Mouse (Mus musculus): ENCODE measurements at regions not wholly inside any gene's neighbourhood (a gene's known extent, or its start where the extent isn't known, plus 50 kb on each side); places are given as distances from the start of the nearest gene placed in this dataset.

- DNase-seq (ENCODE audit: low spot score in 2 of 2), result no peak
These were observed 640.5 kb upstream of the Cdh11 start for GRCm38 (mm10) chr8:103425967-103426366.

- DNase-seq (ENCODE audit: low spot score in 2 of 2), result no peak
These were observed 645.5 kb upstream of the Cdh11 start for GRCm38 (mm10) chr8:103430874-103431492.

- no peak for DNase-seq (ENCODE audit: low spot score in 2 of 2)
These were observed 648.2 kb upstream of the Cdh11 start for GRCm38 (mm10) chr8:103433532-103434105.

DNA sequence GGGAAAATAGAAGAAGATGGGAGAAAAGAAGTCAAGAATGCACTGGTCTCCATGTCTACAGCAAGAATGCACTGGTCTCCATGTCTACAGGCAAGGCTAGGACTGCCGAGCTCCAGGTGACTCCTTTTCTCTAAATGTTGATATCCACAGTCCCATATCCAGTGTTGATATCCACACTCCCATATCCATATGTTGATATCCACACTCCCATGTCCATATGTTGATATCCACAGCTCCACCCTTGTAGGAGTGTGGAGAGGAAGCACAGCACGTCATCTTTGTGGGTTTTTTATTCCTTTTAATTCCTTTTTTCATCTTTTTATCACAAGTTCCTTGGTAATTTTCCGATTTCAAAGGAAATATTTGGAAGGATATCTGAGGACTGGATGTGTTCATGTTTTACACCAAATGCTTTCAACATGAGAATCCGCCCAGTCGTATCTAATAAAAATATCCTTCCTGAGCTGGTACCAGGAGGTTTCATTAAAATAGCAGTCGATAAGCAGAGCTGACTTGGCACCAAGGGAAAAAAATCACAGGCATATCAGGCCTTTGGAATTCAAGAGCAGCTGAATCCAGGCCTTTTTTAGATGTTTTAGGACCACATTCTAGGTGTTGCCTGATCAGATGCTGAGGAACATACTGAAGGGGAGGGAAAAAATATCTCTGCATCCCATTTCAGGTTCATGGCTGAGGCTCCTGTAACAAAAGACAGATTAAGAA, 653.7 kb upstream of the Cdh11 start:
- DNase-seq (ENCODE audit: low spot score in 2 of 2), result no peak

- DNase-seq (ENCODE audit: low spot score in 2 of 2), result peak; percentile 14 to 32
These were observed 655.7 kb upstream of the Cdh11 start for GRCm38 (mm10) chr8:103441163-103441562.

DNA sequence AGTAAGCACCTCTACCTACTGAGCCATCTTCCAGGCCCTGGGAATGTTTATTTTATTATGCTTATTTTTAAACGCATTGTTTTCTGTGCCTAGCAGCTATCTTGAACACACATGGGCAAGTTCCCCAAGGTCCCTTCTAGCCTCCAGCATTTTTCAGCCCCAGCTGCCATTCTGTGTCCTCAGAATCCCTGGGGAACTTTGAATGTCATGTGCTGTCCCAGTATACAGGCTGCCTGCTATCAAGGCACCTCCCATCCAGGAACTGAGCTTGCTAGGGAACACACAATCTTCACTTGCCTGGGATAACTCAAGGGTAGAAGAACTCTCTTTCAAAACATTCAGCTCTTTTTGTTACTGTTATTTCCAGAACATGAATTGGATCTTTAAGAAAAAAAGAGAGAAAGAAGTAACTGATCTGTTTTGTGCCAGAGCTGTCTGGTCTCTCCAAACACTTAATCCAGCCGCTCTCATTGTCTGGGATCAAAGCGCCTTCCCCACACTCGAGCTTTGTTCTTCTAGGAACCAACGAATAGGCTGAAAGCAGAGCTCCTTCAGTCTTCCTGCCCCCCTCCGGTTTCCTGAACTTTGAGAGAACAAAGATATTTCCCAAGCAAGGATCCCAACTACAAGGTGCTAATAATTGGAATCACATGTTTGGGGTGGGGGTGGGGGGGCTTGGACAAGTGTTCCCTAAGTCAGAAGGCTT, 657.1 kb upstream of the Cdh11 start:
- no peak for DNase-seq (ENCODE audit: low spot score in 2 of 2)

DNA sequence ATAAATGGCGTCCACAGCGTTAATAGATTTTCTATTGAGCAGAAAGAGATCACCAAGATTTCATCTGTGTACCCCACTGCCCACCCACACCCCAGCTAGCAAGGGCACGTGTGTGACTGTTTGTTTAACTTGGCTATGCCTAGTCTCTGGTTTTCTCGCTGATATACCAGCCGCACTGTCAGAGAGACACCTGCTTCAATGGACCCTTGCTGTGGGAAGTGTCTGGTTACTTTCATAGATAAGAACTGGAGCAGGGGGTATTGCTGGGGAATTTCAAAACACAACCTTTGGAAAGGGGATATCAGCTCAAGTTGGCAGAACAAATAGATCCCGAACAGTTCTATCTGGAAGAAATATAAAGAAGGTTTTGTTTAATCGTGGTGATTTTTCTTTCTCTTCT, 656.8 kb upstream of the Cdh5 start:
- no peak for DNase-seq (ENCODE audit: low spot score in 2 of 2)

GRCm38 (mm10) chr8:103445378-103445777, 656.0 kb upstream of the Cdh5 start:
- DNase-seq (ENCODE audit: low spot score in 2 of 2), result no peak

DNA sequence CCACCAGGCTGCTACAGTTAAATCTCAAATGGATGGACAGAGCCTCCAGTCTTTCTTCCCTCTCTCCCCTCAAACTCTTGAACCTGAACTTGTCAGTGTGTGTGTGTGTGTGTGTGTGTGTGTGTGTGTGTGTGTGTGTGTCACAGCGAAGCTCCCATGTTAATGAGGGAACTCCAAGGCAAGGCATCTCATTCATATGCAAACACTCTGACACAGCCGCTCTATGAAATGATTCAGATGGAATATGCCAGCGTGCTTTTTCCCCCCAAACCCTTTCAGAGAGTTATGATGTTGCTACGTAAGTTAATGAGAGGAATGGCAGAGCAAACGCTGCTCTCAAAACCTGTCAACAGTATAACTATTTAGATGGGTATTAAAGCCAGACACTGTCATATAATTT, 653.5 kb upstream of the Cdh5 start:
- no peak for DNase-seq (ENCODE audit: low spot score in 2 of 2)

- no peak for DNase-seq (ENCODE audit: low spot score in 2 of 2)
These were observed 649.9 kb upstream of the Cdh5 start for GRCm38 (mm10) chr8:103451381-103452018.

DNA sequence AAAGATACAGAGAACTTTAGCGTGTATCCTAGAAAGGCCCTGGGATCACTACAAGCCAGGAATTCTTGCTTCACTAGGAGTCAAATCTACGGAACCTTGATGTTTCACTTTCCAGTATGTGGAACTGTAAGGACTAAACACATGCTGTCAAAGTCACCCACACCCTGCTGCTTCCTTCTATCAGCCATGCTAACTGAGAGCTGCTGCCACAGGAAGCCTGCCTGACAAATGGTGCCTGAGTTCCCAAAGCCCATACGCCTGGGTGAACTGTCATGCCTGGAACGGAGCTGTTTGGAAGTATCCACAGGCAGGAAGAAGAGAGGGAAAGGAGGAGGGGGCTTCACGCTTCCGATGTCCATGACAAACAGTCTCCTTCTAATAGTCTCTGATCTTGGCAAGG, 644.2 kb upstream of the Cdh5 start:
- DNase-seq (ENCODE audit: low spot score in 2 of 2), result no peak

DNA sequence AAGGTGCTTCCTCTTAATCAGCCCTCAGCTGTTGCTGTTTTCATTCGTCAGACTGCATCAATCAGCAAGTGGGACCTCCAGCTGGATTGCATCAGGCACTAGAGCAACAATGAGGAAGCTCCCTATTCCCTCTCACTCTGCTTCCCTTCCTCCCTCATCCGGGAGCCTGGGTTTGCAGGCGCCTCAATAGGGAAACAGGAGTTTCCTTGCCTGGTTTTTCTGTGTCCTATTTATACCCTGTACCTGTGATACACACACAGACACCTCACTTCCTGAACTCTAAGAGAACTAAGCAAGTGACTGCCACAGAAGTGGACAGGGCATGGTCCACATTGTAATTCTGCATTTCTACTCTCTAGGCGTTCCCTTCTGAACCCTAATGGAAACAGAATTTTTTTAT, 637.9 kb upstream of the Cdh5 start:
- no peak for DNase-seq (ENCODE audit: low spot score in 2 of 2)

GRCm38 (mm10) chr8:103464777-103465353, 636.6 kb upstream of the Cdh5 start:
- no peak for DNase-seq (ENCODE audit: low spot score in 2 of 2)

GRCm38 (mm10) chr8:103467536-103468160, 633.8 kb upstream of the Cdh5 start:
- DNase-seq (ENCODE audit: low spot score in 2 of 2), result no peak

GRCm38 (mm10) chr8:103469049-103469448, 632.4 kb upstream of the Cdh5 start:
- DNase-seq (ENCODE audit: low spot score in 2 of 2), result no peak

GRCm38 (mm10) chr8:103470316-103470715, 631.1 kb upstream of the Cdh5 start:
- no peak for DNase-seq (ENCODE audit: low spot score in 2 of 2)

DNA sequence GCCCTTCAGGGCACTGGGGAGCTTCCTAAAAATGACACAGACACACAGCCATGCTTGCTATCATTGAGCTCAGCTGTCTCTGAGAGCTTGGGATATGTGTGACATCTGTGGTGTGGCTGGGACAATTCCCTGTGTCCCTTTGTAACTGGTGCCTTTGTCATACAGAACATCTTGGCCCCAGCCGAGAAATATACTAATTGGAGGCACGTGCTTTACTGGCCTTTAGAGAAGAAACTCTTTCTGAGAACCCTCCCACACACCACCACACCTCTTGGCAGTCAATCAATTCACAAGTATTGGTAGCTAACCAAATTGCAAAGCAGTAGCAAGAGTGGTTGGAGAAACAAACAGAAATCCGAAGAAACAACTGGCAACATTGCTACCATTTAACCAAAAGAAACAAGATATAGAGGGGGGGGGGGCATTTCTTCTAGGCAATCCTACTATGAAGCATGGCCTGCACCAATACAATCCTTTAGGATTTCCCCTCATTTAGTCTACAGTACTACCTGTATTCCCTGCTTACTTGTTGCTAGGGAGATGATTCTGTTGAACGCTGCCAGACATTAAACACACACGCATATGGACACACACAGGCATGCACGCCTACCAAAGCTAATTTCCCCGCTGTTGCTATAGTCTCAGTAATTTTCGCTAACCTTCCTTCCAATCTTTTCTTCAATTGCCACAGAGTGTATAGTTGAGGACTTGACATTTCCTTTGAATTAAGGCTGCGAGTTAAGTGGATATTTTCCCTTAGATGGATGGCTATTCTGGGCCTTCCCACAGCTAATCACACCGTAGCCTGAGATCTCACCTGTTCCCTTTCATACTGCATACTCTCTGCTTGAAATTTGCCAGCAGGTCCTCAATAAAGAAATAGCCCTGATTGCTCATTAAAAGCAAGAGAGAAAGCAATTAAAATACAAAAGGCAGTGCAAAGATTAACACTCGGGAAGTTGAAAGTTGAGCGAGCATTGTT, 625.3 kb upstream of the Cdh5 start:
- no peak for DNase-seq (ENCODE audit: low spot score in 2 of 2)

DNA sequence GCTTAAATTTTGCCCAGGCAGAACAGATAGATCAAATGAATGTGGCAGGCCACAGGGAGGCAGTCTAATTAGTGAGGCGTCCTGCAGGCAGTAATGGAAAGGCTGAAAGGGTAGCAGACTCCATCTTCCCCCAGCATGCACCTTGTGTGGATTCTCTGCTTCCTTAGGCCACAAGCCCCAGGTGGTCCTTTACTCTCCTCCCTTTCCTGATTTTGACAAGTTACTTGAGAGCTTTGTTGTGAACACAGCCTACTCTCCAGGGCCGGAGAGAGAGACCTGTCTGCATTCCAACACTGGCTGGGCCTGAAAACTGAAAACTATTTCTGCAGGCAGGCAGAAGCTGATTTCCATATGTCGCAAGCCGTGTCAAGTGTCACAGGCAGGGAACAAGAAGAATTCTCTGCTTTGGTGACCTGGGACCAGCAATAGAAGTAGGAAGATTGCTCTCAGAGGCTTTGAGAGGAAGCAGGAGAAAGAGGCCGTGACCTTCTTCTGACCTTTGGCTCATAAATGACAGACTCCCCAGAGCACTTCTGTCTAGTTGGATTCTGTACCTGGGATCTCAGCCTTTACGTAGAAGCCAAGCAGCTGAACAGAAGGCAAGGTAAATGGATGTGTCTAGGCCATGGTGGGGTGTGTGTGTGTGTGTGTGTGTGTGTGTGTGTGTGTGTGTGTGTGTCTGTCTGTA, 619.2 kb upstream of the Cdh5 start:
- DNase-seq (ENCODE audit: low spot score in 2 of 2), result no peak

DNA sequence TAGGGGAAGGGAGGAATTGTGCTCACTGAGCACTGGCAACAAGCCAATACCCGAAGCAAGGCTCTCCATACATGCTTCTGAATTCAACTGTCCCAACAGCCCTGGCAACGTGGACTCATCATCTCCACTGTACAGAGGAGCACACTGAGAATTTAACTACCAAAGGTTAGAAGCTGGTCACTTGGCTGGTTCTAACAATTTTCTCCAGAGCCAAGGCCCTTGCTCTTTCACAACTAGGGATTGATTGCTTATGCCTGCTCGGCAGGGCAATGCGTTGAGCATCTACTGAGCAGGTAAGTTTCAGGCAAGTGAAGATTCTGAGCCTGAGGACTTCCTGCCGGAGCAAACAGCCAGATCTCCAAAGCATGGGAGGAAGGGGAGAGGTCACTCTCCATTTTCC, 616.0 kb upstream of the Cdh5 start:
- no peak for DNase-seq (ENCODE audit: low spot score in 2 of 2)

Measured in adrenal gland, adult 18-20 months (tissue).